Mouse (Mus musculus) MEL (cell line): Measurements from ENCODE around the gene Snrpd3.

Experiments
- CHD2 ChIP-seq: IDR thresholded peaks from 2 replicates; pipeline ENCODE4 v1.6.1; 2011; ENCODE audit warnings: low read length, improper control_type of control experiment
- CTCF ChIP-seq, 3 experiments: IDR thresholded peaks in 2 of 3; conservative IDR thresholded peaks in 1 of 3; 2 replicates each; pipeline ENCODE4 v1.5.1; 2011 to 2012; ENCODE audit warnings: low read length in 3 of 3, low read depth in 2 of 3, mild to moderate bottlenecking in 2 of 3, improper control_type of control experiment in 1 of 3, inconsistent platforms in 1 of 3, mixed read lengths in 1 of 3, moderate library complexity in 1 of 3; ENCODE audit not compliant: control insufficient read depth in 1 of 3, insufficient read depth in 1 of 3, poor library complexity in 1 of 3, severe bottlenecking in 1 of 3
- ETS1 ChIP-seq: IDR thresholded peaks from 2 replicates; pipeline ENCODE4 v1.6.1; 2012; ENCODE audit warnings: low read depth, mild to moderate bottlenecking, inconsistent platforms, low read length, improper control_type of control experiment, moderate library complexity
- RAD21 ChIP-seq: IDR thresholded peaks from 2 replicates; pipeline ENCODE4 v1.6.1; 2011; ENCODE audit warnings: mild to moderate bottlenecking, low read depth, low read length, improper control_type of control experiment
- SIN3A ChIP-seq: IDR thresholded peaks from 2 replicates; pipeline ENCODE4 v1.6.1; 2012; ENCODE audit warnings: low read length, improper control_type of control experiment, inconsistent platforms
- USF2 ChIP-seq, 2 experiments: IDR thresholded peaks; 2 replicates each; pipeline ENCODE4 v1.6.1; 2011 to 2012; ENCODE audit warnings: improper control_type of control experiment in 2 of 2, low read length in 2 of 2, borderline replicate concordance in 1 of 2, inconsistent platforms in 1 of 2, low read depth in 1 of 2, mild to moderate bottlenecking in 1 of 2; ENCODE audit not compliant: insufficient read depth in 1 of 2

GRCm38 (mm10) chr10:75486086-75486979 lies 31.0 kb upstream of the Snrpd3 start:
- TF ChIP-seq CTCF (IDR thresholded peaks at IDR 0.05 in 2 of 3, conservative IDR thresholded peaks at IDR 0.05 in 1 of 3; ENCODE audit: control insufficient read depth in 1 of 3, insufficient read depth in 1 of 3, low read depth in 2 of 3, low read length in 3 of 3, poor library complexity in 1 of 3, severe bottlenecking in 1 of 3) (peak; percentile 78 to 88 (median 81)), USF2 (IDR thresholded peaks at IDR 0.05; ENCODE audit: borderline replicate concordance in 1 of 2, insufficient read depth in 1 of 2, low read depth in 1 of 2, low read length in 2 of 2) (no peak), ETS1 (no peak), RAD21 (peak; percentile 90), CHD2 (no peak), SIN3A (no peak)
